Mouse (Mus musculus): ENCODE results near the gene Man2b1. TPM values are rescaled to one million over a fixed set of nuclear protein-coding genes. Genes with fewer than 3 reads are reported as not detected.
"Not testable (repeated sequence)": the region's sequence is repeated elsewhere in the genome, so short reads cannot be mapped to it uniquely, and the experiment has no call there.

The Man2b1 gene
- polyA plus RNA-seq, 1 experiment from 2014 or later = 59.8 TPM

GRCm38 (mm10) chr8:85122995-85123394, 39.9 kb downstream of the Man2b1 start, which contains the start of gene Zfp791:
Gene Zfp791 (minus strand): TSS chr8:85123095.
- ATAC-seq (ENCODE audit: insufficient read depth, low FRiP score) = no peak

GRCm38 (mm10) chr8:85123691-85124090, 40.6 kb downstream of the Man2b1 start:
- 87% methylated on average over 8 of the region's 8 CpGs for WGBS
- Histone ChIP-seq H3K4me1 (ENCODE audit: control insufficient read depth, insufficient read depth, low read length) (no peaks in the 10 kb centered on the region; the same call in 1 of the 2 replicates), H3K27ac (ENCODE audit: low read length) (no peak overlapping the region), H3K4me2 (ENCODE audit: low read depth, low read length) (no peak overlapping the region), H3K9me3 (replicated peaks; ENCODE audit: control insufficient read depth, low read length) (no peaks in the 10 kb centered on the region), H3K36me3 (ENCODE audit: control insufficient read depth, insufficient read depth, low read length) (no peaks in the 10 kb centered on the region), H3K9ac (ENCODE audit: low read length) (no peak overlapping the region), H3K27me3 (ENCODE audit: control insufficient read depth, insufficient read depth, low read length) (no peaks in the 10 kb centered on the region), H3K4me3 (replicated peaks; ENCODE audit: low read length) (no peak overlapping the region)
- ATAC-seq (ENCODE audit: insufficient read depth, low FRiP score) = no peak

More at GRCm38 (mm10) chr8:85122995-85123394, 39.9 kb downstream of the Man2b1 start, which contains the start of gene Zfp791:
- Histone ChIP-seq H3K27ac (ENCODE audit: low read length) (no peak within 1 kb of the TSS), H3K4me3 (replicated peaks; ENCODE audit: low read length) (no peak within 1 kb of the TSS), H3K4me2 (ENCODE audit: low read depth, low read length) (no peak within 1 kb of the TSS), H3K27me3 (ENCODE audit: control insufficient read depth, insufficient read depth, low read length) (no peaks in the 10 kb centered on the region), H3K9ac (ENCODE audit: low read length) (no peak within 1 kb of the TSS), H3K9me3 (replicated peaks; ENCODE audit: control insufficient read depth, low read length) (no peaks in the 10 kb centered on the region), H3K36me3 (ENCODE audit: control insufficient read depth, insufficient read depth, low read length) (no peaks in the 10 kb centered on the region), H3K4me1 (ENCODE audit: control insufficient read depth, insufficient read depth, low read length) (no peaks in the 10 kb centered on the region; the same call in 1 of the 2 replicates)
- 75% methylated on average over 3 of the region's 3 CpGs for WGBS

- no peak for ATAC-seq (ENCODE audit: insufficient read depth, low FRiP score)
- H3K9me3 ChIP-seq (replicated peaks; ENCODE audit: control insufficient read depth, low read length) = no peaks in the 10 kb centered on the region
- H3K27me3 ChIP-seq (ENCODE audit: control insufficient read depth, insufficient read depth, low read length) = no peaks in the 10 kb centered on the region
- H3K27ac ChIP-seq (ENCODE audit: low read length) = no peak overlapping the region
- no peak overlapping the region for H3K4me2 ChIP-seq (ENCODE audit: low read depth, low read length)
- WGBS = 81% methylated on average over 1 of the region's 1 CpGs
- no peak overlapping the region for H3K4me3 ChIP-seq (replicated peaks; ENCODE audit: low read length)
- H3K9ac ChIP-seq (ENCODE audit: low read length) = no peak overlapping the region
- no peaks in the 10 kb centered on the region for H3K4me1 ChIP-seq (ENCODE audit: control insufficient read depth, insufficient read depth, low read length)
- no peaks in the 10 kb centered on the region for H3K36me3 ChIP-seq (ENCODE audit: control insufficient read depth, insufficient read depth, low read length)
Observed at GRCm38 (mm10) chr8:85132335-85132734, 49.3 kb downstream of the Man2b1 start.

GRCm38 (mm10) chr8:85135690-85136089, 52.6 kb downstream of the Man2b1 start:
- H3K27ac ChIP-seq (ENCODE audit: low read length); H3K27me3 ChIP-seq (ENCODE audit: control insufficient read depth, insufficient read depth, low read length); H3K36me3 ChIP-seq (ENCODE audit: control insufficient read depth, insufficient read depth, low read length); H3K9ac ChIP-seq (ENCODE audit: low read length); H3K4me3 ChIP-seq (replicated peaks; ENCODE audit: low read length); ATAC-seq (ENCODE audit: insufficient read depth, low FRiP score); H3K9me3 ChIP-seq (replicated peaks; ENCODE audit: control insufficient read depth, low read length); H3K4me1 ChIP-seq (ENCODE audit: control insufficient read depth, insufficient read depth, low read length); H3K4me2 ChIP-seq (ENCODE audit: low read depth, low read length): not testable (repeated sequence)
- 93% methylated on average over 2 of the region's 2 CpGs for WGBS

GRCm38 (mm10) chr8:85142516-85142915, 59.4 kb downstream of the Man2b1 start:
- H3K27ac ChIP-seq (ENCODE audit: low read length) = no peak overlapping the region
- H3K4me2 ChIP-seq (ENCODE audit: low read depth, low read length) = no peak overlapping the region
- no peaks in the 10 kb centered on the region for H3K4me1 ChIP-seq (ENCODE audit: control insufficient read depth, insufficient read depth, low read length)
- no peak overlapping the region for H3K9ac ChIP-seq (ENCODE audit: low read length)
- H3K4me3 ChIP-seq (replicated peaks; ENCODE audit: low read length) = no peak overlapping the region
- H3K27me3 ChIP-seq (ENCODE audit: control insufficient read depth, insufficient read depth, low read length) = no peaks in the 10 kb centered on the region
- 90% methylated on average over 4 of the region's 4 CpGs for WGBS
- no peak for ATAC-seq (ENCODE audit: insufficient read depth, low FRiP score)
- H3K36me3 ChIP-seq (ENCODE audit: control insufficient read depth, insufficient read depth, low read length) = no peaks in the 10 kb centered on the region
- 0 out of 2 replicates have a peak, but pooled peaks cover 3% of the 10 kb centered on the region for H3K9me3 ChIP-seq (replicated peaks; ENCODE audit: control insufficient read depth, low read length)

Small RNAs within 50 kb of the gene (microRNA-seq; reads per million reads assigned to microRNA genes)
- gene Gm23388 = 3.1 reads per million, percentile 17 among the genes with 10 or more reads in this experiment
- 1.5 reads per million for gene Mir7070

Other genes with a start within 250 kb of the Man2b1 start
- 106 and 122 TPM in 2 replicates for gene Rad23a, start 242.6 kb upstream of the Man2b1 start, polyA plus RNA-seq (2015; fragmentation: Nextera tagmentation; extraction: Ambion mirVana)
- gene Calr, start 236.3 kb upstream of the Man2b1 start, polyA plus RNA-seq (2015; fragmentation: Nextera tagmentation; extraction: Ambion mirVana) = 1,028 and 1,118 TPM in 2 replicates
- 85.9 and 91.5 TPM in 2 replicates for gene Farsa, start 226.3 kb upstream of the Man2b1 start, polyA plus RNA-seq (2015; fragmentation: Nextera tagmentation; extraction: Ambion mirVana)
- 44.9 and 49.0 TPM in 2 replicates for gene Syce2, start 211.2 kb upstream of the Man2b1 start, polyA plus RNA-seq (2015; fragmentation: Nextera tagmentation; extraction: Ambion mirVana)
- gene Gcdh, start 189.3 kb upstream of the Man2b1 start, polyA plus RNA-seq (2015; fragmentation: Nextera tagmentation; extraction: Ambion mirVana) = 41.1 and 45.8 TPM in 2 replicates
- 15.7 and 18.4 TPM in 2 replicates for gene Klf1, start 181.3 kb upstream of the Man2b1 start, polyA plus RNA-seq (2015; fragmentation: Nextera tagmentation; extraction: Ambion mirVana)
- 14.0 and 14.4 TPM in 2 replicates for gene Dnase2a, start 174.7 kb upstream of the Man2b1 start, polyA plus RNA-seq (2015; fragmentation: Nextera tagmentation; extraction: Ambion mirVana)
- 1.4 and 1.6 TPM in 2 replicates for gene Mast1, start 145.9 kb upstream of the Man2b1 start, polyA plus RNA-seq (2015; fragmentation: Nextera tagmentation; extraction: Ambion mirVana)
- 0.19 and 0.28 TPM in 2 replicates for gene Rtbdn, start 136.3 kb upstream of the Man2b1 start, polyA plus RNA-seq (2015; fragmentation: Nextera tagmentation; extraction: Ambion mirVana)
- gene Gm49661, start 113.8 kb upstream of the Man2b1 start, polyA plus RNA-seq (2015; fragmentation: Nextera tagmentation; extraction: Ambion mirVana) = not detected in 2 replicates
- gene Prdx2, start 113.7 kb upstream of the Man2b1 start, polyA plus RNA-seq (2015; fragmentation: Nextera tagmentation; extraction: Ambion mirVana) = 584 and 593 TPM in 2 replicates
- 97.5 and 108 TPM in 2 replicates for gene Rnaseh2a, start 113.5 kb upstream of the Man2b1 start, polyA plus RNA-seq (2015; fragmentation: Nextera tagmentation; extraction: Ambion mirVana)
- gene Junb, start 104.6 kb upstream of the Man2b1 start, polyA plus RNA-seq (2015; fragmentation: Nextera tagmentation; extraction: Ambion mirVana) = 21.6 and 25.8 TPM in 2 replicates
- gene Hook2, start 92.7 kb upstream of the Man2b1 start, polyA plus RNA-seq (2015; fragmentation: Nextera tagmentation; extraction: Ambion mirVana) = 50.0 TPM in 2 replicates
- gene Best2, start 68.7 kb upstream of the Man2b1 start, polyA plus RNA-seq (2015; fragmentation: Nextera tagmentation; extraction: Ambion mirVana) = 0.30 and 0.42 TPM in 2 replicates
- 108 and 110 TPM in 2 replicates for gene Asna1, start 58.0 kb upstream of the Man2b1 start, polyA plus RNA-seq (2015; fragmentation: Nextera tagmentation; extraction: Ambion mirVana)
- gene Trir, start 56.4 kb upstream of the Man2b1 start, polyA plus RNA-seq (2015; fragmentation: Nextera tagmentation; extraction: Ambion mirVana) = 63.4 and 64.0 TPM in 2 replicates
- gene Tnpo2, start 46.4 kb upstream of the Man2b1 start, polyA plus RNA-seq (2015; fragmentation: Nextera tagmentation; extraction: Ambion mirVana) = 28.6 and 31.0 TPM in 2 replicates
- 28.1 and 29.9 TPM in 2 replicates for gene Fbxw9, start 23.2 kb upstream of the Man2b1 start, polyA plus RNA-seq (2015; fragmentation: Nextera tagmentation; extraction: Ambion mirVana)
- 0.53 TPM in 1 of 2 replicates, not detected in the other for gene Gm5741, start 15.3 kb upstream of the Man2b1 start, polyA plus RNA-seq (2015; fragmentation: Nextera tagmentation; extraction: Ambion mirVana)
- gene Dhps, start 11.5 kb upstream of the Man2b1 start, polyA plus RNA-seq (2015; fragmentation: Nextera tagmentation; extraction: Ambion mirVana) = 47.1 TPM in 2 replicates
- 116 and 131 TPM in 2 replicates for gene Wdr83os, start 2.5 kb upstream of the Man2b1 start, polyA plus RNA-seq (2015; fragmentation: Nextera tagmentation; extraction: Ambion mirVana)
- gene Wdr83, start 2.0 kb upstream of the Man2b1 start, polyA plus RNA-seq (2015; fragmentation: Nextera tagmentation; extraction: Ambion mirVana) = 36.8 and 46.1 TPM in 2 replicates
- gene Zfp791, start 39.8 kb downstream of the Man2b1 start, polyA plus RNA-seq (2015; fragmentation: Nextera tagmentation; extraction: Ambion mirVana) = 3.0 and 4.0 TPM in 2 replicates
- not detected in 2 replicates for gene Cks1brt, start 68.7 kb downstream of the Man2b1 start, polyA plus RNA-seq (2015; fragmentation: Nextera tagmentation; extraction: Ambion mirVana)
- gene Olfr371, start 142.7 kb downstream of the Man2b1 start, polyA plus RNA-seq (2015; fragmentation: Nextera tagmentation; extraction: Ambion mirVana) = not detected in 2 replicates
- 76.8 and 78.2 TPM in 2 replicates for gene Orc6, start 216.4 kb downstream of the Man2b1 start, polyA plus RNA-seq (2015; fragmentation: Nextera tagmentation; extraction: Ambion mirVana)
- gene Vps35, start 216.5 kb downstream of the Man2b1 start, polyA plus RNA-seq (2015; fragmentation: Nextera tagmentation; extraction: Ambion mirVana) = 154 and 159 TPM in 2 replicates

Data from stomach, embryonic 16.5 days (tissue).